Mouse (Mus musculus) thymus, postnatal 0 days (tissue): ENCODE measurements around the gene Vsig10l. TPM values are rescaled to one million over a fixed set of nuclear protein-coding genes. Genes with fewer than 3 reads are reported as not detected.

Experiments used
- DNase-seq: peaks from one replicate; pipeline ENCODE4 v3.0.0-alpha.2; 2015; ENCODE audit warnings: low spot score
- polyA plus RNA-seq: library from polyadenylated mRNA; unstranded; fragments of >200 nt; fragmentation: Nextera tagmentation; extraction: Ambion mirVana; gene quantifications from 2 replicates; pipeline ENCODE4 v1.2.1, GENCODE M21; 2015

Gene Vsig10l
- polyA plus RNA-seq, 1 experiment from 2014 or later: 1.5 TPM

GRCm38 (mm10) chr7:43453599-43454355 lies 9.2 kb upstream of the Vsig10l start:
- DNase-seq: no peak

- DNase-seq: no peak
Observed at GRCm38 (mm10) chr7:43454371-43454770, 8.6 kb upstream of the Vsig10l start.

GRCm38 (mm10) chr7:43463976-43464375 lies 1.0 kb downstream of the Vsig10l start:
- DNase-seq: no peak

GRCm38 (mm10) chr7:43464864-43465343 lies 2.0 kb downstream of the Vsig10l start:
- DNase-seq: no peak

GRCm38 (mm10) chr7:43465344-43466098 lies 2.6 kb downstream of the Vsig10l start:
- DNase-seq: peak; percentile 86

GRCm38 (mm10) chr7:43466099-43466694 lies 3.2 kb downstream of the Vsig10l start:
- DNase-seq: peak; percentile 80

GRCm38 (mm10) chr7:43470373-43470772 lies 7.4 kb downstream of the Vsig10l start:
- peak; percentile 49 for DNase-seq

GRCm38 (mm10) chr7:43475706-43476105 lies 12.8 kb downstream of the Vsig10l start:
- peak; percentile 25 for DNase-seq

- no peak for DNase-seq
Observed at GRCm38 (mm10) chr7:43476376-43476775, 13.4 kb downstream of the Vsig10l start.

- DNase-seq: no peak
Observed at GRCm38 (mm10) chr7:43481191-43481590, 18.2 kb downstream of the Vsig10l start.

GRCm38 (mm10) chr7:43482090-43482716 lies 19.3 kb downstream of the Vsig10l start:
- no peak for DNase-seq

- no peak for DNase-seq
Observed at GRCm38 (mm10) chr7:43483236-43483635, 20.3 kb downstream of the Vsig10l start.

GRCm38 (mm10) chr7:43488646-43489045 lies 25.7 kb downstream of the Vsig10l start:
- no peak for DNase-seq

- no peak for DNase-seq
Observed at GRCm38 (mm10) chr7:43489631-43490125, 26.7 kb downstream of the Vsig10l start, which contains the start of gene Iglon5. Gene Iglon5 (minus strand): TSS chr7:43490075.

GRCm38 (mm10) chr7:43490182-43490584 lies 27.2 kb downstream of the Vsig10l start:
- DNase-seq: no peak

- DNase-seq: no peak
Observed at GRCm38 (mm10) chr7:43490861-43491260, 27.9 kb downstream of the Vsig10l start.

- peak; percentile 29 for DNase-seq
Observed at GRCm38 (mm10) chr7:43495343-43496021, 32.5 kb downstream of the Vsig10l start.

GRCm38 (mm10) chr7:43511707-43512478 lies 48.9 kb downstream of the Vsig10l start:
- no peak for DNase-seq

- DNase-seq: no peak
Observed at GRCm38 (mm10) chr7:43512519-43512918, 49.6 kb downstream of the Vsig10l start.

GRCm38 (mm10) chr7:43515076-43515475 lies 52.1 kb downstream of the Vsig10l start:
- DNase-seq: no peak
